Mouse (Mus musculus): Measurements from ENCODE around the gene Noxa1. TPM values are rescaled to one million over a fixed set of nuclear protein-coding genes. Genes with fewer than 3 reads are reported as not detected.

Noxa1 gene
- polyA plus RNA-seq, 1 experiment from 2014 or later: not detected

DNA sequence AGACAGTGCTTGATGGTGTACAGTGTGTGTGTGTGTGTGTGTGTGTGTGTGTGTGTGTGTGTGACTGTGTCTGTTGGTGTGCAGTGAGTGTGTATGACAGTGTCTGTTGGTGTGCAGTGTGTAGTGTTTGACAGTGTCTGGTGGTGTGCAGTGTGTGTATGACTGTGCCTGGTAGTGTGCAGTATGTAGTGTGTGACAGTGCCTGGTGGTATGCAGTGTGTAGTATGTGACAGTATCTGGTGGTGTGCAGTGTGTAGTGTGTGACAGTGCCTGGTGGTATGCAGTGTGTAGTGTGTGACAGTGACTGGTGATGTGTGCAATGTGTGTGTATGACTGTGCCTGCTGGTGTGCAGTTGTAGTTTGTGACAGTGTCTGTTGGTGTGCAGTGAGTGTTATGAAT, 14.5 kb upstream of the Noxa1 start:
- DNase-seq (ENCODE audit: low spot score) (no peak), ATAC-seq (ENCODE audit: low FRiP score) (no peak)
- no peak overlapping the region for H3K9ac ChIP-seq (ENCODE audit: low read depth, low read length)
- no peak overlapping the region for H3K27ac ChIP-seq (ENCODE audit: low read depth, low read length)
- H3K9me3 ChIP-seq (ENCODE audit: control insufficient read depth, low read length): no peaks in the 10 kb centered on the region
- H3K4me2 ChIP-seq (replicated peaks; ENCODE audit: low read depth, low read length): no peak overlapping the region
- no peaks in the 10 kb centered on the region for H3K36me3 ChIP-seq (ENCODE audit: control insufficient read depth, insufficient read depth, low read length)
- no peak overlapping the region for H3K4me3 ChIP-seq (ENCODE audit: low read depth, low read length)
- H3K4me1 ChIP-seq (replicated peaks; ENCODE audit: control insufficient read depth, insufficient read depth, low read length): peaks cover 3% of the 10 kb centered on the region
- no peaks in the 10 kb centered on the region for H3K27me3 ChIP-seq (ENCODE audit: control insufficient read depth, insufficient read depth, low read length)

DNA sequence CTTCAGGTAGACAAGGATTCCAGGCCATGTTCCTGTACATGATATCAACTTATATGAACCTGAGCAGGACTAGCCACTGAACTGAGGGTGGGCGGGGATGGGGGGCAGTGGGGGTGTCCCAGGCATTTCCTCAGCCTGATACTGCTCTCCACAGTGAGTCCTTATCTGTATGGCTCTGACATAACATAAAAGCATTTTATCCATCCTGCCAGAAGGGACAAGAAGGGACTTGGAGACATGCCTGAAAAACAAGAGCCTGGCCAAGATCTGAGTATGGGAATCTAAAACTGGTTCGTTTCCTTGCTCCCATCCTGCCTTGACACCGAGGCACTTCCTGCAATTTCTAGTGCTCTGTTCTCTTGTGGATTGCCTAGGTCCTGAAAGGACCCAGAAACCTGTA, 11.1 kb upstream of the Noxa1 start:
- 76% methylated on average over 3 of the region's 3 CpGs for WGBS
- Histone ChIP-seq H3K9me3 (ENCODE audit: control insufficient read depth, low read length) (no peaks in the 10 kb centered on the region), H3K36me3 (ENCODE audit: control insufficient read depth, insufficient read depth, low read length) (no peaks in the 10 kb centered on the region), H3K4me3 (ENCODE audit: low read depth, low read length) (no peak overlapping the region), H3K27me3 (ENCODE audit: control insufficient read depth, insufficient read depth, low read length) (no peaks in the 10 kb centered on the region), H3K4me2 (replicated peaks; ENCODE audit: low read depth, low read length) (no peak overlapping the region), H3K4me1 (replicated peaks; ENCODE audit: control insufficient read depth, insufficient read depth, low read length) (peaks cover under 1% of the 10 kb centered on the region; the same call in 1 of the 2 replicates), H3K27ac (ENCODE audit: low read depth, low read length) (no peak overlapping the region), H3K9ac (ENCODE audit: low read depth, low read length) (no peak overlapping the region)
- no peak for ATAC-seq (ENCODE audit: low FRiP score)
- DNase-seq (ENCODE audit: low spot score): no peak

DNA sequence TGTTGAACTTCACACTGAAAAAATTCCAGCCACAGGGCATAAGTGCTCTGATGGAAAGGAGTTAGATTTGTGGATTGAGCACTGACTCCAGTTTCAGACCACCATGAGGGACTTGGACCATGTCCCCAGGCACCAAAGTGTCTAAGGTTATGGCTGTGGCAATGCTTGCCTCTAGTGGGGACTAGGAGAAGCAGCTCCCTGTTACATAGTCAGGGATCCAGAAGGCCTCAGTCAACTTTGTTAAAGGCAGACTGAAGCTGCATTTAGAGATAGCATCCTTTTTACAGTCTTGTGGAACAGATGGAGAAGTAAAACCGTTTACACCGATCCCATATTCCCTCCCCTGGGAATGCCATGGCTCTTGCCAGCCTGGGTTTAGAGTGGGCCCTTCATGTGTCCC, 9.2 kb upstream of the Noxa1 start:
- DNase-seq (ENCODE audit: low spot score): no peak
- Histone ChIP-seq H3K36me3 (ENCODE audit: control insufficient read depth, insufficient read depth, low read length) (no peaks in the 10 kb centered on the region), H3K4me1 (replicated peaks; ENCODE audit: control insufficient read depth, insufficient read depth, low read length) (peaks cover 4% of the 10 kb centered on the region; the same call in 1 of the 2 replicates), H3K27me3 (ENCODE audit: control insufficient read depth, insufficient read depth, low read length) (no peaks in the 10 kb centered on the region), H3K27ac (ENCODE audit: low read depth, low read length) (no peak overlapping the region), H3K9ac (ENCODE audit: low read depth, low read length) (no peak overlapping the region), H3K9me3 (ENCODE audit: control insufficient read depth, low read length) (no peaks in the 10 kb centered on the region), H3K4me2 (replicated peaks; ENCODE audit: low read depth, low read length) (no peak overlapping the region), H3K4me3 (ENCODE audit: low read depth, low read length) (no peak overlapping the region)
- ATAC-seq (ENCODE audit: low FRiP score): no peak
- 96% methylated on average over 2 of the region's 2 CpGs for WGBS

DNA sequence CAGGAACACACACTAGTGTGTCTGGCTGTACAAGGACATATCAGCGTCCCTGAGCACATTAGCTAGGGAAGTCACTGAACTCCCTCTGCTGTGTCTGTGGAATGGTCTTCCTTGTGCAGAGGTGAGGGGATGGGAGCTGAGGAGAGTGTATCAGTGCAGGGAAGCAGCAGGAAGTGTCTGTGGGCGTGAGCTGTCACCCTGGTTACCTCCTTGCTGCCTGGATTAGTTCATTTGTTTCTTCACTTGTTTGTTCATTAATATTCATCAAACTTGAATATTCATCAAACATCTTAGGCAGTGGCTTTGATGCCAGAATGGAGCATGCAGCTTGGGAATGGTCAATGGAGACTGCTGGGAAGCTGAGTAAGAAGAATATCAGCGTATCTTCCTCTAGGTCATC, 4.8 kb upstream of the Noxa1 start:
- no peaks in the 10 kb centered on the region for H3K27me3 ChIP-seq (ENCODE audit: control insufficient read depth, insufficient read depth, low read length)
- no peak overlapping the region for H3K4me2 ChIP-seq (replicated peaks; ENCODE audit: low read depth, low read length)
- DNase-seq (ENCODE audit: low spot score): peak; percentile 43
- H3K9ac ChIP-seq (ENCODE audit: low read depth, low read length): no peak overlapping the region
- no peaks in the 10 kb centered on the region for H3K36me3 ChIP-seq (ENCODE audit: control insufficient read depth, insufficient read depth, low read length)
- no peak overlapping the region for H3K4me3 ChIP-seq (ENCODE audit: low read depth, low read length)
- H3K9me3 ChIP-seq (ENCODE audit: control insufficient read depth, low read length): no peaks in the 10 kb centered on the region
- 56% methylated on average over 3 of the region's 3 CpGs for WGBS
- H3K4me1 ChIP-seq (replicated peaks; ENCODE audit: control insufficient read depth, insufficient read depth, low read length): peaks cover 5% of the 10 kb centered on the region; the same call in 1 of the 2 replicates
- peak overlapping the region; percentile 37 for H3K27ac ChIP-seq (ENCODE audit: low read depth, low read length)
- ATAC-seq (ENCODE audit: low FRiP score): peak; percentile 61

GRCm38 (mm10) chr2:25098956-25099355, 4.0 kb upstream of the Noxa1 start:
- no peak overlapping the region for H3K4me3 ChIP-seq (ENCODE audit: low read depth, low read length)
- WGBS: 47% methylated on average over 5 of the region's 5 CpGs

DNA sequence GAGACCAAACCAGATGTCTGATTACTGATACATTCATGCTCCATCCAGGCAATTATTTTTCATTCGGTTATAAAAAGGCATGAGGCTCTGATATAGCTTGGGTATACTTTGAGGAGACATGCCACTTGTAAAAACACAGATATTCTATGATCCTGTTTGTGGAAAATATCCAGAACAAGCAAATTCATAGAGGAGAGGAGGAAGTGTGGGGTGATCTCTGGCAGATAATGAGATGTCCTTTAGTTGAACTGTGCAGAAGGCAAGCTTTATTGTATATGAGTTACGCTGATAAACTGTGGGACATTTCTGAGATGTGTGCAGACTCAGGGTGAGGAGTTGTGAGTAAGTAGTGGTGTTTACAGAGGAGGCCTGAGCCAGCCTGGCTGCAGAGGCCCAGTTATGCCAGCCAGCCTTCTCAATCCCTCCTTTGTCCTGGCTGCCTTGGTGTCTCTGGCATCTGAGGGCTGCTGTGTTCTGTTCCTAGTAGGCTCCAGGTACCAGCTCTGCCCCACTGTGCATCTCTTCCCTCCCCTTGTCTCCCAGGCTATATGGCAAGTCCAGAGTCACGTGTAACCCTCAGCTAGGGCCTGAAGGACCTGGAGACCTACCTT, 3.2 kb upstream of the Noxa1 start:
- Histone ChIP-seq H3K27ac (ENCODE audit: low read depth, low read length) (no peak overlapping the region), H3K9ac (ENCODE audit: low read depth, low read length) (no peak overlapping the region), H3K36me3 (ENCODE audit: control insufficient read depth, insufficient read depth, low read length) (no peaks in the 10 kb centered on the region), H3K27me3 (ENCODE audit: control insufficient read depth, insufficient read depth, low read length) (0 out of 2 replicates have a peak, but pooled peaks cover 2% of the 10 kb centered on the region), H3K4me1 (replicated peaks; ENCODE audit: control insufficient read depth, insufficient read depth, low read length) (peaks cover 5% of the 10 kb centered on the region; the same call in 1 of the 2 replicates), H3K4me3 (ENCODE audit: low read depth, low read length) (no peak overlapping the region), H3K4me2 (replicated peaks; ENCODE audit: low read depth, low read length) (no peak overlapping the region), H3K9me3 (ENCODE audit: control insufficient read depth, low read length) (no peaks in the 10 kb centered on the region)
- WGBS: 87% methylated on average over 3 of the region's 3 CpGs
- DNase-seq (ENCODE audit: low spot score): no peak
- ATAC-seq (ENCODE audit: low FRiP score): no peak

More at GRCm38 (mm10) chr2:25098956-25099355, 4.0 kb upstream of the Noxa1 start:
- DNase-seq (ENCODE audit: low spot score) (peak; percentile 66), ATAC-seq (ENCODE audit: low FRiP score) (peak; percentile 69)
- H3K9me3 ChIP-seq (ENCODE audit: control insufficient read depth, low read length): no peaks in the 10 kb centered on the region
- H3K4me2 ChIP-seq (replicated peaks; ENCODE audit: low read depth, low read length): no peak overlapping the region
- peak overlapping the region; percentile 37 for H3K27ac ChIP-seq (ENCODE audit: low read depth, low read length)
- H3K4me1 ChIP-seq (replicated peaks; ENCODE audit: control insufficient read depth, insufficient read depth, low read length): peaks cover 5% of the 10 kb centered on the region; the same call in 1 of the 2 replicates
- H3K27me3 ChIP-seq (ENCODE audit: control insufficient read depth, insufficient read depth, low read length): 0 out of 2 replicates have a peak, but pooled peaks cover 2% of the 10 kb centered on the region
- H3K9ac ChIP-seq (ENCODE audit: low read depth, low read length): no peak overlapping the region
- no peaks in the 10 kb centered on the region for H3K36me3 ChIP-seq (ENCODE audit: control insufficient read depth, insufficient read depth, low read length)

DNA sequence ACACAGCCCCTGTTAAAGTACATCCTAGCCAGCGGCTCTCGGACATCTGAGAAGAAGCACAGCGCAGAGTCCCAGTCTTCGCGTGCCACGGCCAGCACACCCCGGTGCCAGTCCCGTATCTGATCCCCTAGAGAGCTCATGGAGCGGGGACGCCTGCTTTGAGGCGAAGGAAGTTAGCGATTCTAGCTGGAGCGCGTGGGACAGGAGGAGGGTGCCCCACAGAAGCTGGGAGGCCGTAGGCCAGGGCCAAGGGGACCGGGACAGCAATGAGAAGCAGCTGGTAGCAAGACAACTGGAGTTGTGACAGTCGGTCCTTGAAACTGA, 202 bp downstream of the Noxa1 start:
- H3K9me3 ChIP-seq (ENCODE audit: control insufficient read depth, low read length): no peaks in the 10 kb centered on the region
- 0 out of 2 replicates have a peak, but pooled peaks cover 2% of the 10 kb centered on the region for H3K27me3 ChIP-seq (ENCODE audit: control insufficient read depth, insufficient read depth, low read length)
- H3K36me3 ChIP-seq (ENCODE audit: control insufficient read depth, insufficient read depth, low read length): no peaks in the 10 kb centered on the region
- no peak overlapping the region for H3K9ac ChIP-seq (ENCODE audit: low read depth, low read length)
- no peak overlapping the region for H3K27ac ChIP-seq (ENCODE audit: low read depth, low read length)
- ATAC-seq (ENCODE audit: low FRiP score) (no peak), DNase-seq (ENCODE audit: low spot score) (no peak)
- WGBS: 43% methylated on average over 17 of the region's 17 CpGs
- H3K4me3 ChIP-seq (ENCODE audit: low read depth, low read length): no peak overlapping the region
- H3K4me2 ChIP-seq (replicated peaks; ENCODE audit: low read depth, low read length): 0 out of 2 replicates have a peak overlapping the region, but pooled peaks have one; percentile 14
- H3K4me1 ChIP-seq (replicated peaks; ENCODE audit: control insufficient read depth, insufficient read depth, low read length): peaks cover 5% of the 10 kb centered on the region; the same call in 1 of the 2 replicates

GRCm38 (mm10) chr2:25088636-25089035, 6.3 kb downstream of the Noxa1 start:
- 85% methylated on average over 3 of the region's 3 CpGs for WGBS
- no peak overlapping the region for H3K4me3 ChIP-seq (ENCODE audit: low read depth, low read length)
- no peak for ATAC-seq (ENCODE audit: low FRiP score)
- H3K9me3 ChIP-seq (ENCODE audit: control insufficient read depth, low read length): no peaks in the 10 kb centered on the region
- no peaks in the 10 kb centered on the region for H3K27me3 ChIP-seq (ENCODE audit: control insufficient read depth, insufficient read depth, low read length)
- DNase-seq (ENCODE audit: low spot score): no peak
- no peak overlapping the region for H3K9ac ChIP-seq (ENCODE audit: low read depth, low read length)
- no peaks in the 10 kb centered on the region for H3K36me3 ChIP-seq (ENCODE audit: control insufficient read depth, insufficient read depth, low read length)
- H3K4me1 ChIP-seq (replicated peaks; ENCODE audit: control insufficient read depth, insufficient read depth, low read length): no peaks in the 10 kb centered on the region
- no peak overlapping the region for H3K4me2 ChIP-seq (replicated peaks; ENCODE audit: low read depth, low read length)
- no peak overlapping the region for H3K27ac ChIP-seq (ENCODE audit: low read depth, low read length)

DNA sequence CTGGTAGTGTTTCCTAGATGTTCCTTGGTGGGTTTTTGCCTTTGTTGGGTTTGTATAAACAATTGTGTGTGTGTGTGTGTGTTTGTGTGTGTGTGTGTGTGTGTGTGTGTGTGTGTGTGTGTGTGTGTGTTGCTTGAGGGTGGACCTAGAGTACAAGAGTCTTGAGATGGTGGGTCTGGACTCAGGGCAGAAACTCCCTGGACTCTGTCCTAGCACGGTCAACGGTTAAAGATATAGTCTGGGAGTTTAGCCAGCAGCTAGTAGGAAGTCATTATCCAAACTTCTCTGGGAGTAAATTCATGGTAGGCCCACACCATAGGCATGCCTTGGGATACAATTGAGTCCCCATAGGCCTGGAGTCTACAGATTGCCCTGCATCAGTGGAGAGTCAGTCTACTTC, 7.1 kb downstream of the Noxa1 start:
- no peak overlapping the region for H3K4me2 ChIP-seq (replicated peaks; ENCODE audit: low read depth, low read length)
- no peak overlapping the region for H3K27ac ChIP-seq (ENCODE audit: low read depth, low read length)
- no peak overlapping the region for H3K9ac ChIP-seq (ENCODE audit: low read depth, low read length)
- H3K4me3 ChIP-seq (ENCODE audit: low read depth, low read length): no peak overlapping the region
- no peaks in the 10 kb centered on the region for H3K9me3 ChIP-seq (ENCODE audit: control insufficient read depth, low read length)
- no peak for DNase-seq (ENCODE audit: low spot score)
- 98% methylated on average over 2 of the region's 2 CpGs for WGBS
- no peaks in the 10 kb centered on the region for H3K27me3 ChIP-seq (ENCODE audit: control insufficient read depth, insufficient read depth, low read length)
- no peaks in the 10 kb centered on the region for H3K36me3 ChIP-seq (ENCODE audit: control insufficient read depth, insufficient read depth, low read length)
- no peaks in the 10 kb centered on the region for H3K4me1 ChIP-seq (replicated peaks; ENCODE audit: control insufficient read depth, insufficient read depth, low read length)
- ATAC-seq (ENCODE audit: low FRiP score): no peak
